Mouse (Mus musculus): ENCODE measurements around the gene Vps36. TPM values are rescaled to one million over a fixed set of nuclear protein-coding genes. Genes with fewer than 3 reads are reported as not detected.

The Vps36 gene
- polyA plus RNA-seq, 1 experiment from 2014 or later = 39.3 TPM

DNA sequence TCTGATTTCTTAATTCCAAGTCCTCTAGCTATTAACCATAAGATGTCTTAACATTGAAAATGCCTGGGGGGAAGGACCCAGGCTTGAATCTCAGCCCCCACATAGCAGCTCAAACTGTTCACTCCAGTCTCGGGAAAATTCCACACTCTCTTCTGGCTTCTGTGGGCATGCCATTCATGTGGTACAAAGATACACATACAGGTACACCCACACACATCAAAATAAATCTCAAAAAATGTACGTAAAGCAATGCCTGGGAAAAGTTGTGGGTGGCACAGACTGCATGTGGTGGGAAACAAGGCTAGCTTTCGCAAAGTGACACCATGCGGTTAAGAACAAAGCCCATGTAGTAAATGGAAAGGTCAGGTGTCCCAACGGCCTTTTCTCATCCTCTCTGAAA is 23.4 kb upstream of the Vps36 start:
- 0 out of 2 replicates have a peak, but pooled peaks cover 2% of the 10 kb centered on the region for H3K4me1 ChIP-seq
- no peaks in the 10 kb centered on the region for H3K9me3 ChIP-seq
- H3K36me3 ChIP-seq = peaks cover 28% of the 10 kb centered on the region
- no peak overlapping the region for H3K27ac ChIP-seq (replicated peaks)
- no peak for ATAC-seq (ENCODE audit: low FRiP score, low read depth)
- no peak overlapping the region for H3K4me3 ChIP-seq
- H3K9ac ChIP-seq (replicated peaks) = no peak overlapping the region
- WGBS = 90% methylated on average over 5 of the region's 5 CpGs
- no peak overlapping the region for H3K4me2 ChIP-seq (replicated peaks)
- H3K27me3 ChIP-seq = no peaks in the 10 kb centered on the region

DNA sequence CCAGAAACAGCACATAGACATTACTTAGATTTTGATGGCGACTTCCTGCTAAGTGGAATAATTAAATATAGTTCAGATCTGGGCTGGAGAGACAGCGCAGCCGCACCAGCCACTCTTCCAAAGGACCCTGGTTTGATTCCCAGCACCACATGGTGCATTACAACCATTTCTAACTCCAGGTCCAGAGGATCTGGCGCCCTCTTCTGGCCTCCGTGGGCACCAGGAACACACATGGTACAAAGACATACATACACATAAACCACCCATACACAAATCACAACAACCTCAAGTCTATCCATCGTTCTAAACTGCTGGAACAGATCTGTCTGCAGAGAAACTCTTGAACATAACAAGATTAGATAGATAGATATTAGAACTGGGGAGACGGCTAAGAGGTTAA is 16.6 kb upstream of the Vps36 start:
- Histone ChIP-seq H3K4me1 (no peaks in the 10 kb centered on the region), H3K4me2 (replicated peaks) (no peak overlapping the region), H3K27me3 (no peaks in the 10 kb centered on the region), H3K27ac (replicated peaks) (no peak overlapping the region), H3K36me3 (peaks cover 56% of the 10 kb centered on the region), H3K9ac (replicated peaks) (no peak overlapping the region), H3K4me3 (no peak overlapping the region), H3K9me3 (peaks cover 6% of the 10 kb centered on the region)
- WGBS = 97% methylated on average over 7 of the region's 7 CpGs
- no peak for ATAC-seq (ENCODE audit: low FRiP score, low read depth)

DNA sequence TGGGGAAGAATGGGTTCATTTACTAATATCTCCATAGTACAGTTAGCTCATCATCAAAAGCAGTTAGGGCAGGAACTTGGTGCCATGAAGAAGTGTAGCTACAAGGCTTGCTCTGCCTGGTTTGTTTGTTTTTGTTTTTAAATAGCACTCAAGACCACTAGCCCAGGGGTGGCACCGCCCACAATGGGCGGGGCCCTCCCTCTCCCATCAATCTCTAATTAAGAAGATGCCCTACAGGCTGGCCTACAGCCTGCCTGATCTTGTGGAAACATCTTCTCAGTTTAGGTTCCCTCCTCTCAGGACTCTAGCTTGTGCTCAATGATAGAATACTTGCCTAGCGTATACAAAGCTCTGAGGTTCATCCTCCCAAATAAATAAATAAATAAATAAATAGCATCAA is 7.7 kb upstream of the Vps36 start:
- H3K27ac ChIP-seq (replicated peaks) = peak overlapping the region; percentile 87
- no peaks in the 10 kb centered on the region for H3K9me3 ChIP-seq
- H3K9ac ChIP-seq (replicated peaks) = peak overlapping the region; percentile 76
- H3K4me3 ChIP-seq = peak overlapping the region; percentile 80
- ATAC-seq (ENCODE audit: low FRiP score, low read depth) = peak; percentile 48; the same call in 1 of the 2 replicates
- H3K4me2 ChIP-seq (replicated peaks) = peak overlapping the region; percentile 68
- no peaks in the 10 kb centered on the region for H3K27me3 ChIP-seq
- 1% methylated on average over 3 of the region's 3 CpGs for WGBS
- H3K36me3 ChIP-seq = peaks cover 4% of the 10 kb centered on the region; the same call in 1 of the 2 replicates
- peaks cover 13% of the 10 kb centered on the region for H3K4me1 ChIP-seq

DNA sequence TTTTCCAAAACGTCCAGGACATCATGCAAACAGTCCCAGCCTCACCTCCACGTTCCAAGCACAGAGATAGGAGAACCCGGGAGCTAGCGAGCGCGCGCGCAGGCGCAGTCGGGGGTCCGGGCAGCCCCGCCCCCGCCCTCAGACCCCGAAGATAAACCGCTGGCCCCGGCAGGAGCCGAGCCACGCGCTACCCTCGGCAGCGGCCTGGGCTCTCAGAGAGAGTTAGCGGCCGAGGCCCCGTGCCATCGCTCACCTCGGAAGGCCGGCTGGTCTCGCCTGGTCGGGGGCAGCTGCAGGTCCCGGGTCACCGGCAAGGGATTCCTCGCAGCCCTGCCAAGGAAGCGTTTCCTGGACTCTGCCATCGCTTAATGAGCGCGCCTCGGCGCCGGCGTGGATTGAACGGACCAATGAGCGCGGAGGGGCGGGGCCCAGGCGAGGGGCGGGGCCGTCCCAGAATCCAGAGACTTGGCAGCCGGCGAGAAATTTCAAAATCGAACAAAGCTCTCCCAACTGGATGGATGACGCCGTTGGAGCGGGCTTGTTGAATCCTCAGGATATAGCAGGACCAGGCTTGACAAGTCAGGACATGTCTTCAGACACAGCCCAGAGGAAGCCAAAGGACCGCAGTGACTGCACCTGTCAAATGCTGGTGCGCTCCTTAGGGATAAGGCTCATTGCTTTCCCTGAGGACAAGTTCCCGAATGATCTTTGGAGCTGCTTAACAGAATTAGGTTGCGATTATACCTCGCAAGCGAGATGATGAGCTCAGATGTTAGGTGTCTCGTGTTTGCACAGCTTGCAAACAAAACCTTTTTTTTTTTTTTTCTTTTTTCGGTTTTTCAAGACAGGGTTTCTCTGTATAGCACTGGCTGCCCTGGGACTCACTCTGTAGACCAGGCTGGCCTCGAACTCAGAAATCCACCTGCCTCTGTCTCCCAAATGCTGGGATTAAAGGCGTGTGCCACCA is 6.9 kb upstream of the Vps36 start, which contains the start of gene Ckap2:
Gene Ckap2 (minus strand): TSS at position 389 of the 967 bp plus-strand sequence.
- ATAC-seq (ENCODE audit: low FRiP score, low read depth) = peak; percentile 98
- Histone ChIP-seq H3K27me3 (no peaks in the 10 kb centered on the region), H3K9ac (replicated peaks) (peak within 1 kb of the TSS; percentile 76), H3K27ac (replicated peaks) (peak within 1 kb of the TSS; percentile 87), H3K4me3 (peak within 1 kb of the TSS; percentile 80), H3K4me1 (peaks cover 13% of the 10 kb centered on the region), H3K4me2 (replicated peaks) (peak within 1 kb of the TSS; percentile 68), H3K9me3 (no peaks in the 10 kb centered on the region), H3K36me3 (no peaks in the 10 kb centered on the region)
- 3% methylated on average over 63 of the region's 63 CpGs for WGBS

DNA sequence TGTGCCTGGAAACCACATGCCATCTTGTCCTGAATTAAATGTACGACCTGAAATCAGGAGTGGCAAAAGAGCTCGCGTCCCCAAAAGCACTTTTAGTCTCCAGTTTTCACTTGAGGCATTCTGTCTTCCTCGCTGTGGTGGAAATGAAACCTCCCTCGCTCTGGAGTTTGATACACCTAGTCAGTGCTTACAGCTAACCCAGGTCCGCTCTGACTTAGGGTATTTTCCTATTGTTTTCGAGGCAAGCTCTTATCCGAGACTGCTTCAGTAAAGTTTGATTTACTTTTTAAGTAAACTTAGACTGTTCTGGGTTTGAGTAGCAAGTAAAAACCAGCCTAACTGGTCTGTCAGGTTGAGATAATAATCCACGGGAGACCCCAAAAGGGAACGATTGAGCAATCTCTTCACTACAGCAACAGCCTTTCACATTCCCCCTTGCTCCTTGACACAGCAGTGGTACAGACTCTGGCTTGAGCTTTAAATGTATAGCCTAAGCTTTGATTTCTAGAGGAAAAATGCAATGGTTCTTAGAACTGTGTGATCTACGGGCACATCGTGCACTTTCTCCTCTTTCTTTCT is 912 bp downstream of the Vps36 start:
- ATAC-seq (ENCODE audit: low FRiP score, low read depth) = no peak
- no peaks in the 10 kb centered on the region for H3K36me3 ChIP-seq
- 18% methylated on average over 12 of the region's 12 CpGs for WGBS

DNA sequence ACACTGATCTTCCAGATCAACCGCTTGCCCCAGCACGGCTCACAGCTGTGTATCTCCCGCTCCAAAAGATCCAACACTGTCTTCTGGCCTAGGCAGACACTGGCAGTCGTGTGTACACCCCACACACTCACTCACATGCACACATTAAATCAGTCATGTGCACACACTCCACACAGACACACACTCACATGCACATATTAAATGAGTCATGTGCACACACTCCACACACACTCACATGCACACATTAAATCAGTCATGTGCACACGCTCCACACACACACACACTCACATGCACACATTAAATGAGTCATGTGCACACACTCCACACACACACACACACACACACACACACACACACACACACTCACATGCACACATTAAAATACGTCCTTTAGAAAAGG is 5.3 kb downstream of the Vps36 start:
- ATAC-seq (ENCODE audit: low FRiP score, low read depth) = no peak
- H3K27ac ChIP-seq (replicated peaks) = no peak overlapping the region
- no peak overlapping the region for H3K4me2 ChIP-seq (replicated peaks)
- no peak overlapping the region for H3K9ac ChIP-seq (replicated peaks)
- no peaks in the 10 kb centered on the region for H3K27me3 ChIP-seq
- H3K4me3 ChIP-seq = no peak overlapping the region
- WGBS = 93% methylated on average over 6 of the region's 6 CpGs
- H3K4me1 ChIP-seq = peaks cover 12% of the 10 kb centered on the region
- H3K36me3 ChIP-seq = peaks cover 25% of the 10 kb centered on the region
- no peaks in the 10 kb centered on the region for H3K9me3 ChIP-seq

More for the DNA sequence above, 912 bp downstream of the Vps36 start:
- peak overlapping the region; percentile 78 for H3K4me2 ChIP-seq (replicated peaks)
- peak overlapping the region; percentile 98 for H3K27ac ChIP-seq (replicated peaks)
- H3K9ac ChIP-seq (replicated peaks) = peak overlapping the region; percentile 83
- H3K4me3 ChIP-seq = peak overlapping the region; percentile 78
- H3K27me3 ChIP-seq = no peaks in the 10 kb centered on the region
- H3K4me1 ChIP-seq = peaks cover 12% of the 10 kb centered on the region
- H3K9me3 ChIP-seq = no peaks in the 10 kb centered on the region

DNA sequence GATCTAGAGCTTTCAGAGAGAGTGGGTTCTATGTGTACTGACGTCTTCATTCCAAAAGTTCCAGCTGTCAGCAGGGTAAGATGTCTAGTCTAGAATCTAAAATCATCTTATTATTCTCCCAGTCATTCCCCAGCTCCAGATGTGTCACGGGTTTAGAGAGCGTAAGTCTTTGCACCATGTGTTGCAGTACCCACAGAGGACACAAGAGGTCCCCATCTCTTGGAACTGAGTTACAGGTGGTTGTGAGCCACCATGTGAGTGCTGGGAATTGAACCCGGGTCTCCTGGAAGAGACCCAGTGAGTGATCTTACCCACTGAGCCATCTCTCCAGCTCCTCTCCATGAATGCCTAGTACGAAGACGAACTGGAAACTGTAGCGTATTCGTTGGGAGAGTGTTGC is 6.9 kb downstream of the Vps36 start:
- no peak overlapping the region for H3K9ac ChIP-seq (replicated peaks)
- no peak overlapping the region for H3K4me3 ChIP-seq
- peaks cover 25% of the 10 kb centered on the region for H3K36me3 ChIP-seq
- no peaks in the 10 kb centered on the region for H3K27me3 ChIP-seq
- H3K4me2 ChIP-seq (replicated peaks) = no peak overlapping the region
- no peak for ATAC-seq (ENCODE audit: low FRiP score, low read depth)
- peaks cover 1% of the 10 kb centered on the region for H3K4me1 ChIP-seq
- H3K9me3 ChIP-seq = no peaks in the 10 kb centered on the region
- WGBS = 95% methylated on average over 8 of the region's 8 CpGs
- no peak overlapping the region for H3K27ac ChIP-seq (replicated peaks)

DNA sequence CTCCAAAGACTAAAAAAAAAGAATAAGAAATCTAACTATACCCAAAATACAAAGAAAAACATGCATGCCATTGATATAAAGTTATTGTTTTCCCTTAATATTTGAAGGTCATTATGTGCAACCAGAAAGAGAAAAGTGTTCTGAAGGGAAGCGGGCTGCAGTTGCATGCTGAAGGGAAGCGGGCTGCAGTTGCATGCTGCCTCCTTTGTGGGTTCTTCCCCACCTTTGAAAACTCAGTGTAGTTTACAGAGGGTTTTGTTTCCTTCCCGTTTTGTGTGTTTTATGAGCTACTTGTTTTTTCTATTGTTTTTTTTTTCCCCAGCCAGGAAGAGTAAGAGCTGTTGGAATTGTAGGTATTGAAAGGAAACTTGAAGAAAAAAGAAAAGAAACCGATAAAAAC is 14.9 kb downstream of the Vps36 start:
- Histone ChIP-seq H3K9me3 (no peaks in the 10 kb centered on the region), H3K4me1 (no peaks in the 10 kb centered on the region), H3K27me3 (no peaks in the 10 kb centered on the region), H3K36me3 (peaks cover 37% of the 10 kb centered on the region), H3K4me2 (replicated peaks) (no peak overlapping the region), H3K9ac (replicated peaks) (no peak overlapping the region), H3K4me3 (no peak overlapping the region), H3K27ac (replicated peaks) (no peak overlapping the region)
- WGBS = 88% methylated on average over 4 of the region's 4 CpGs
- no peak for ATAC-seq (ENCODE audit: low FRiP score, low read depth)

DNA sequence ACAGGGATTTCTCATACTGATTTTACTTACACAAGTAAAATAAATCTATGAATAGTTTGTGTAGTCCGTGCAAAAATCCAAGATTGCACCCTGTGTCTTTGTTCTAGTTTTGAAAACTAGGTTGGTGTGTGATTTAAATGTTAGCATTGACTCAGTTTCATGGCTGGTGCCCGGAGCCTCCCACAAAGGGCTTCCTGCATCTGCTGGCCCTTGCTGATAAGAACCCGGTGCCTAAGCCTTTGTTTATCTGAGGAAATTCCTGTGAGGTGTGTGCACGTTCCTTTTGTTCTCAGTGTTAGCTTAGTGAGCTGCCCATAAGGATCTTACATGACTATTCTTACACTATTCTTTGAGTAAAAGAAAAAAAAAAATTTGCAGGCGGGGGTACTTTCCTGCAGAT is 16.4 kb downstream of the Vps36 start:
- Histone ChIP-seq H3K36me3 (peaks cover 44% of the 10 kb centered on the region), H3K4me1 (no peaks in the 10 kb centered on the region), H3K27me3 (no peaks in the 10 kb centered on the region), H3K4me2 (replicated peaks) (no peak overlapping the region), H3K27ac (replicated peaks) (no peak overlapping the region), H3K9me3 (no peaks in the 10 kb centered on the region), H3K4me3 (no peak overlapping the region), H3K9ac (replicated peaks) (no peak overlapping the region)
- 63% methylated on average over 5 of the region's 5 CpGs for WGBS
- no peak for ATAC-seq (ENCODE audit: low FRiP score, low read depth)

DNA sequence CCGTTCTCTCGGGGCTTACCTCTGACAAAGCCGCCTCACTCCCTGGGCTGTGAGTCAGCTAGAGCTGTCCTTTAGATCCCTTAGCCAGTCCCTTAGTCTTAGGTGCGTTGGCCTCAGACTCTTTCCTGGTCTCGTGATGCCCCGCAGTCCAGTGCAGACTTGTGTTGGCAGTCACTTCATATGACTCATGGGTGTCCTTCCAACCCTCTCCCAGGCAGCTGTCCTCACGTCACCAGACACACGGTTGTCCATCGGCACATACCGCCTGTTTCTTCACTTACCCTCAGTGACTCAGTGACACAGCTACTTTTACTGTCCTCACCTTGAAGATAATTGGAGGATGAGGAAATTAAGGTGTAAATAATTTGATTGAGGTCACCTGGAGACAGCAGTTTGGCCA is 22.2 kb downstream of the Vps36 start:
- no peaks in the 10 kb centered on the region for H3K27me3 ChIP-seq
- ATAC-seq (ENCODE audit: low FRiP score, low read depth) = no peak
- H3K36me3 ChIP-seq = peaks cover 72% of the 10 kb centered on the region
- no peak overlapping the region for H3K4me3 ChIP-seq
- 96% methylated on average over 10 of the region's 10 CpGs for WGBS
- H3K9ac ChIP-seq (replicated peaks) = no peak overlapping the region
- no peak overlapping the region for H3K4me2 ChIP-seq (replicated peaks)
- no peaks in the 10 kb centered on the region for H3K4me1 ChIP-seq
- H3K27ac ChIP-seq (replicated peaks) = no peak overlapping the region
- H3K9me3 ChIP-seq = no peaks in the 10 kb centered on the region

DNA sequence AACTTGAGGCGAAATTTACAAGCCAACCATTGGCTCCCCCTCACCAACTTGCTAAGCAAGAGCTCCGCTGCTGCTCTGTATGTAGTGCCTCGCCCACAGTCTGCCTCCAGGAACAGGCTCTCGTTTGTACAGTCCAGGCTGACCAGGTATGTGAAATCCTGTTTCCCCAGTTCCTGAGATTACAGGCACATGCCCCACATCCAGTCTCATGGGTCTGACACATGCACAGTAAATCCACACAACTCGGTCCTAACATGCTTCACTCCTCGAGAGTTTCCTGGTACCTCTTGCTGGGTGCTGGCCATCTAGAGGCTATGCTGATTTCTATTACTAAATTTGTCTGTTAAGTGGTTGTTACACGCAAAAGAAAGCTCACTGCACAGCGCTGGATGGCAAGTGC is 33.8 kb downstream of the Vps36 start:
- H3K36me3 ChIP-seq = peaks cover 7% of the 10 kb centered on the region; the same call in 1 of the 2 replicates
- no peak overlapping the region for H3K27ac ChIP-seq (replicated peaks)
- H3K4me2 ChIP-seq (replicated peaks) = no peak overlapping the region
- no peak overlapping the region for H3K4me3 ChIP-seq
- peaks cover 29% of the 10 kb centered on the region for H3K27me3 ChIP-seq
- no peak for ATAC-seq (ENCODE audit: low FRiP score, low read depth)
- H3K9me3 ChIP-seq = no peaks in the 10 kb centered on the region
- 70% methylated on average over 8 of the region's 8 CpGs for WGBS
- no peak overlapping the region for H3K9ac ChIP-seq (replicated peaks)
- H3K4me1 ChIP-seq = peaks cover 13% of the 10 kb centered on the region
